Mouse (Mus musculus): ENCODE data around the gene Slc26a10. TPM values are rescaled to one million over a fixed set of nuclear protein-coding genes. Genes with fewer than 3 reads are reported as not detected.

Slc26a10 gene
- polyA plus RNA-seq, 1 experiment from 2014 or later = 0.51 TPM

- DNase-seq (ENCODE audit: low spot score, missing footprints) (peak; percentile 98), ATAC-seq (ENCODE audit: low FRiP score) (peak; percentile 66)
- WGBS = under 1% methylated on average over 29 of the region's 29 CpGs
- H3K9me3 ChIP-seq (ENCODE audit: control insufficient read depth, low read length) = no peaks in the 10 kb centered on the region
- H3K4me3 ChIP-seq (ENCODE audit: low read depth, low read length) = peak overlapping the region; percentile 23
- H3K27ac ChIP-seq (ENCODE audit: low read depth, low read length) = no peak overlapping the region
- 0 out of 2 replicates have a peak overlapping the region, but pooled peaks have one; percentile 30 for H3K9ac ChIP-seq (ENCODE audit: low read length)
- peaks cover 3% of the 10 kb centered on the region; the same call in 1 of the 2 replicates for H3K4me1 ChIP-seq (ENCODE audit: control insufficient read depth, insufficient read depth, low read length)
- H3K4me2 ChIP-seq = peak overlapping the region; percentile 46
- no peaks in the 10 kb centered on the region for H3K36me3 ChIP-seq (ENCODE audit: control insufficient read depth, insufficient read depth, low read length)
- H3K27me3 ChIP-seq (ENCODE audit: control insufficient read depth, insufficient read depth, low read length) = peaks cover 53% of the 10 kb centered on the region
Observed at GRCm38 (mm10) chr10:127170837-127171272, 9.6 kb downstream of the Slc26a10 start.

GRCm38 (mm10) chr10:127170002-127170401 is 10.4 kb downstream of the Slc26a10 start:
- Histone ChIP-seq H3K9me3 (ENCODE audit: control insufficient read depth, low read length) (no peaks in the 10 kb centered on the region), H3K27ac (ENCODE audit: low read depth, low read length) (no peak overlapping the region), H3K27me3 (ENCODE audit: control insufficient read depth, insufficient read depth, low read length) (peaks cover 60% of the 10 kb centered on the region), H3K36me3 (ENCODE audit: control insufficient read depth, insufficient read depth, low read length) (no peaks in the 10 kb centered on the region), H3K4me2 (peak overlapping the region; percentile 46), H3K9ac (ENCODE audit: low read length) (no peak overlapping the region), H3K4me3 (ENCODE audit: low read depth, low read length) (peak overlapping the region; percentile 23), H3K4me1 (ENCODE audit: control insufficient read depth, insufficient read depth, low read length) (peaks cover 9% of the 10 kb centered on the region)
- ATAC-seq (ENCODE audit: low FRiP score) (no peak), DNase-seq (ENCODE audit: low spot score, missing footprints) (peak; percentile 87)
- 2% methylated on average over 22 of the region's 22 CpGs for WGBS

- no peak overlapping the region for H3K4me3 ChIP-seq (ENCODE audit: low read depth, low read length)
- WGBS = 61% methylated on average over 10 of the region's 10 CpGs
- H3K4me1 ChIP-seq (ENCODE audit: control insufficient read depth, insufficient read depth, low read length) = peaks cover 9% of the 10 kb centered on the region
Observed at GRCm38 (mm10) chr10:127167614-127168192, 12.7 kb downstream of the Slc26a10 start.

GRCm38 (mm10) chr10:127166771-127167613 is 13.5 kb downstream of the Slc26a10 start:
- DNase-seq (ENCODE audit: low spot score, missing footprints) = no peak
- Histone ChIP-seq H3K4me1 (ENCODE audit: control insufficient read depth, insufficient read depth, low read length) (peaks cover 9% of the 10 kb centered on the region), H3K27me3 (ENCODE audit: control insufficient read depth, insufficient read depth, low read length) (peaks cover 60% of the 10 kb centered on the region), H3K9ac (ENCODE audit: low read length) (no peak overlapping the region), H3K9me3 (ENCODE audit: control insufficient read depth, low read length) (no peaks in the 10 kb centered on the region), H3K4me3 (ENCODE audit: low read depth, low read length) (no peak overlapping the region; the same call in 1 of the 2 replicates), H3K36me3 (ENCODE audit: control insufficient read depth, insufficient read depth, low read length) (no peaks in the 10 kb centered on the region), H3K27ac (ENCODE audit: low read depth, low read length) (no peak overlapping the region), H3K4me2 (peak overlapping the region; percentile 95)
- no peak for ATAC-seq (ENCODE audit: low FRiP score)
- WGBS = 21% methylated on average over 15 of the region's 15 CpGs

More at GRCm38 (mm10) chr10:127167614-127168192, 12.7 kb downstream of the Slc26a10 start:
- Histone ChIP-seq H3K9me3 (ENCODE audit: control insufficient read depth, low read length) (no peaks in the 10 kb centered on the region), H3K4me2 (no peak overlapping the region), H3K36me3 (ENCODE audit: control insufficient read depth, insufficient read depth, low read length) (no peaks in the 10 kb centered on the region), H3K27ac (ENCODE audit: low read depth, low read length) (no peak overlapping the region), H3K9ac (ENCODE audit: low read length) (no peak overlapping the region), H3K27me3 (ENCODE audit: control insufficient read depth, insufficient read depth, low read length) (peaks cover 60% of the 10 kb centered on the region)
- ATAC-seq (ENCODE audit: low FRiP score) (no peak), DNase-seq (ENCODE audit: low spot score, missing footprints) (peak; percentile 83)

- no peak overlapping the region for H3K27ac ChIP-seq (ENCODE audit: low read depth, low read length)
- ATAC-seq (ENCODE audit: low FRiP score) (no peak), DNase-seq (ENCODE audit: low spot score, missing footprints) (peak; percentile 94)
- no peaks in the 10 kb centered on the region for H3K9me3 ChIP-seq (ENCODE audit: control insufficient read depth, low read length)
- H3K4me2 ChIP-seq = peak overlapping the region; percentile 95
- no peaks in the 10 kb centered on the region for H3K36me3 ChIP-seq (ENCODE audit: control insufficient read depth, insufficient read depth, low read length)
- 3% methylated on average over 11 of the region's 11 CpGs for WGBS
- peaks cover 55% of the 10 kb centered on the region for H3K27me3 ChIP-seq (ENCODE audit: control insufficient read depth, insufficient read depth, low read length)
- peak overlapping the region; percentile 56 for H3K4me3 ChIP-seq (ENCODE audit: low read depth, low read length)
- H3K9ac ChIP-seq (ENCODE audit: low read length) = peak overlapping the region; percentile 79
- H3K4me1 ChIP-seq (ENCODE audit: control insufficient read depth, insufficient read depth, low read length) = peaks cover 9% of the 10 kb centered on the region
Observed at GRCm38 (mm10) chr10:127166404-127166715, 14.1 kb downstream of the Slc26a10 start.

- ATAC-seq (ENCODE audit: low FRiP score) (peak; percentile 29; the same call in 1 of the 2 replicates), DNase-seq (ENCODE audit: low spot score, missing footprints) (peak; percentile 97)
- WGBS = under 1% methylated on average over 56 of the region's 56 CpGs
- Histone ChIP-seq H3K9ac (ENCODE audit: low read length) (peak overlapping the region; percentile 79), H3K36me3 (ENCODE audit: control insufficient read depth, insufficient read depth, low read length) (no peaks in the 10 kb centered on the region), H3K4me1 (ENCODE audit: control insufficient read depth, insufficient read depth, low read length) (peaks cover 9% of the 10 kb centered on the region), H3K9me3 (ENCODE audit: control insufficient read depth, low read length) (no peaks in the 10 kb centered on the region), H3K4me2 (peak overlapping the region; percentile 95), H3K27me3 (ENCODE audit: control insufficient read depth, insufficient read depth, low read length) (peaks cover 50% of the 10 kb centered on the region), H3K4me3 (ENCODE audit: low read depth, low read length) (peak overlapping the region; percentile 56), H3K27ac (ENCODE audit: low read depth, low read length) (no peak overlapping the region)
Observed at GRCm38 (mm10) chr10:127165654-127166403, 14.6 kb downstream of the Slc26a10 start.

GRCm38 (mm10) chr10:127165354-127165653 is 15.1 kb downstream of the Slc26a10 start:
- Histone ChIP-seq H3K27ac (ENCODE audit: low read depth, low read length) (no peak overlapping the region), H3K9me3 (ENCODE audit: control insufficient read depth, low read length) (no peaks in the 10 kb centered on the region), H3K4me3 (ENCODE audit: low read depth, low read length) (peak overlapping the region; percentile 56), H3K36me3 (ENCODE audit: control insufficient read depth, insufficient read depth, low read length) (no peaks in the 10 kb centered on the region), H3K27me3 (ENCODE audit: control insufficient read depth, insufficient read depth, low read length) (peaks cover 45% of the 10 kb centered on the region), H3K9ac (ENCODE audit: low read length) (peak overlapping the region; percentile 79), H3K4me1 (ENCODE audit: control insufficient read depth, insufficient read depth, low read length) (peaks cover 6% of the 10 kb centered on the region; the same call in 1 of the 2 replicates), H3K4me2 (peak overlapping the region; percentile 95)
- under 1% methylated on average over 35 of the region's 42 CpGs for WGBS
- DNase-seq (ENCODE audit: low spot score, missing footprints) (no peak), ATAC-seq (ENCODE audit: low FRiP score) (peak; percentile 64)

- H3K27me3 ChIP-seq (ENCODE audit: control insufficient read depth, insufficient read depth, low read length) = peaks cover 40% of the 10 kb centered on the region
- ATAC-seq (ENCODE audit: low FRiP score) = peak; percentile 88
- peak within 1 kb of the TSS; percentile 56 for H3K4me3 ChIP-seq (ENCODE audit: low read depth, low read length)
- H3K27ac ChIP-seq (ENCODE audit: low read depth, low read length) = no peak within 1 kb of the TSS
- H3K9ac ChIP-seq (ENCODE audit: low read length) = peak within 1 kb of the TSS; percentile 79
- peak; percentile 99 for DNase-seq (ENCODE audit: low spot score, missing footprints)
- no peaks in the 10 kb centered on the region for H3K9me3 ChIP-seq (ENCODE audit: control insufficient read depth, low read length)
- WGBS = 2% methylated on average over 52 of the region's 52 CpGs
- peaks cover 6% of the 10 kb centered on the region; the same call in 1 of the 2 replicates for H3K4me1 ChIP-seq (ENCODE audit: control insufficient read depth, insufficient read depth, low read length)
- H3K4me2 ChIP-seq = peak within 1 kb of the TSS; percentile 95
- no peaks in the 10 kb centered on the region for H3K36me3 ChIP-seq (ENCODE audit: control insufficient read depth, insufficient read depth, low read length)
Observed at GRCm38 (mm10) chr10:127164631-127165353, 15.7 kb downstream of the Slc26a10 start, which contains the start of gene B4galnt1. Gene B4galnt1 (plus strand): TSS chr10:127165225.

Data from midbrain, embryonic 11.5 days (tissue).